Mouse (Mus musculus) heart, adult 2 months (tissue): Measurements from ENCODE around the gene Arid3b. TPM values are rescaled to one million over a fixed set of nuclear protein-coding genes. Genes with fewer than 3 reads are reported as not detected.

ENCODE experiments used
- DNase-seq, 2 experiments: peaks; one replicate each; pipeline ENCODE4 v3.0.0; 2021
- H3K27ac ChIP-seq: fragments of 200-600 bp; 2 replicates; pipeline ENCODE4 v1.8.1; 2022
- H3K27me3 ChIP-seq: fragments of 200-500 bp; 2 replicates; pipeline ENCODE4 v1.6.1; 2012; ENCODE audit warnings: mild to moderate bottlenecking, low read length, inconsistent platforms, mixed read lengths; ENCODE audit not compliant: control insufficient read depth, insufficient read depth
- H3K36me3 ChIP-seq: fragments of 200-500 bp; 2 replicates; pipeline ENCODE4 v1.6.1; 2012; ENCODE audit warnings: low read length, inconsistent platforms; ENCODE audit not compliant: control insufficient read depth, insufficient read depth
- H3K4me1 ChIP-seq: fragments of 200-500 bp; 2 replicates; pipeline ENCODE4 v1.6.1; 2011; ENCODE audit warnings: low read length; ENCODE audit not compliant: control insufficient read depth, insufficient read depth
- H3K4me3 ChIP-seq: fragments of 200-600 bp; 2 replicates; pipeline ENCODE4 v1.8.1; 2022
- H3K79me2 ChIP-seq: fragments of 200-500 bp; replicated peaks from 2 replicates; pipeline ENCODE4 v1.6.1; 2012; ENCODE audit warnings: mild to moderate bottlenecking, inconsistent platforms, low read length, moderate library complexity, mixed read lengths; ENCODE audit not compliant: control insufficient read depth, insufficient read depth
- H3K9ac ChIP-seq: fragments of 200-500 bp; 2 replicates; pipeline ENCODE4 v1.6.1; 2012; ENCODE audit warnings: low read depth, mild to moderate bottlenecking, control low read depth, inconsistent platforms, low read length, mixed read lengths
- CTCF ChIP-seq: fragments of 200-600 bp; IDR thresholded peaks from 2 replicates; pipeline ENCODE4 v1.8.1; 2022; ENCODE audit warnings: antibody characterized with exemption, mild to moderate bottlenecking, moderate library complexity
- EP300 ChIP-seq: fragments of 200-500 bp; IDR thresholded peaks from 2 replicates; pipeline ENCODE4 v1.6.1; 2011; ENCODE audit warnings: low read depth, low read length, control low read depth; ENCODE audit not compliant: insufficient read depth
- POLR2A ChIP-seq: fragments of 200-500 bp; IDR thresholded peaks from 2 replicates; pipeline ENCODE4 v1.6.1; 2011; ENCODE audit warnings: mild to moderate bottlenecking, low read depth, low read length, control low read depth; ENCODE audit not compliant: insufficient read depth
- WGBS: fragments of 180-500 bp; shearing (Covaris S2); methylation state at CpG from one replicate; pipeline ENCODE4 v1.1.7; 2018; 5-methylcytosine and 5-hydroxymethylcytosine counted together
- intact Hi-C: fragments of 180-260 bp; cut with DNase I; formaldehyde crosslinking; loops from one replicate; pipeline ENCODE4 v1.15.1; 2025
- polyA plus RNA-seq: library from polyadenylated mRNA; depleted of rRNA; stranded (reverse); fragments of >200 nt; gene quantifications from 2 replicates; pipeline ENCODE4 v1.2.3, GENCODE M21; 2012
- total RNA-seq, 2 experiments: library from RNA; stranded (reverse); gene quantifications; 2 replicates each; pipeline ENCODE4 v1.2.3; 2021

The Arid3b gene
- total and polyA plus RNA-seq, 3 experiments = 3.6 to 4.6 (median 4.0) TPM

GRCm38 (mm10) chr9:57822812-57823211, 13.8 kb downstream of the Arid3b start:
- no peak for DNase-seq
- no peaks in the 10 kb centered on the region for H3K27me3 ChIP-seq
- intact Hi-C loops = no loop called here
- TF ChIP-seq EP300 = no peak
- no peak for TF ChIP-seq POLR2A
- TF ChIP-seq CTCF = no peak
- no peak overlapping the region for H3K9ac ChIP-seq
- H3K36me3 ChIP-seq = peaks cover 3% of the 10 kb centered on the region; the same call in 1 of the 2 replicates
- WGBS = 81% methylated on average over 13 of the region's 13 CpGs
- H3K27ac ChIP-seq = no peak overlapping the region
- peaks cover 1% of the 10 kb centered on the region; the same call in 1 of the 2 replicates for H3K4me1 ChIP-seq
- no peaks in the 10 kb centered on the region for H3K79me2 ChIP-seq
- H3K4me3 ChIP-seq = no peak overlapping the region

- H3K27ac ChIP-seq = no peak overlapping the region
These were observed 16.2 kb downstream of the Arid3b start for GRCm38 (mm10) chr9:57820186-57821080.

GRCm38 (mm10) chr9:57817220-57817667, 19.3 kb downstream of the Arid3b start:
- DNase-seq = peak; percentile 31 to 64
- H3K9ac ChIP-seq = no peak overlapping the region; the same call in 1 of the 2 replicates
- 9% methylated on average over 6 of the region's 6 CpGs for WGBS

More at GRCm38 (mm10) chr9:57820186-57821080, 16.2 kb downstream of the Arid3b start:
- DNase-seq = no peak
- H3K27me3 ChIP-seq = no peaks in the 10 kb centered on the region
- intact Hi-C loops = no loop called here
- no peak overlapping the region for H3K9ac ChIP-seq
- no peaks in the 10 kb centered on the region for H3K79me2 ChIP-seq
- peaks cover 4% of the 10 kb centered on the region; the same call in 1 of the 2 replicates for H3K36me3 ChIP-seq
- H3K4me1 ChIP-seq = peaks cover 7% of the 10 kb centered on the region
- WGBS = 61% methylated on average over 16 of the region's 16 CpGs
- H3K4me3 ChIP-seq = no peak overlapping the region
- TF ChIP-seq CTCF = no peak
- no peak for TF ChIP-seq POLR2A

GRCm38 (mm10) chr9:57814866-57815265, 21.7 kb downstream of the Arid3b start:
- H3K27ac ChIP-seq = no peak overlapping the region
- intact Hi-C loops = no loop called here

More at GRCm38 (mm10) chr9:57817220-57817667, 19.3 kb downstream of the Arid3b start:
- Histone ChIP-seq H3K79me2 (no peaks in the 10 kb centered on the region), H3K27ac (peak overlapping the region; percentile 10; the same call in 1 of the 2 replicates), H3K36me3 (peaks cover 4% of the 10 kb centered on the region; the same call in 1 of the 2 replicates), H3K4me3 (no peak overlapping the region), H3K4me1 (peaks cover 7% of the 10 kb centered on the region), H3K27me3 (no peaks in the 10 kb centered on the region)
- TF ChIP-seq CTCF = no peak
- intact Hi-C loops = no loop called here

GRCm38 (mm10) chr9:57814014-57814413, 22.6 kb downstream of the Arid3b start:
- WGBS = 73% methylated on average over 1 of the region's 1 CpGs
- DNase-seq = no peak
- H3K4me1 ChIP-seq = peaks cover 7% of the 10 kb centered on the region

More at GRCm38 (mm10) chr9:57814866-57815265, 21.7 kb downstream of the Arid3b start:
- H3K27me3 ChIP-seq = no peaks in the 10 kb centered on the region
- WGBS = 48% methylated on average over 3 of the region's 3 CpGs
- H3K4me1 ChIP-seq = peaks cover 7% of the 10 kb centered on the region
- H3K36me3 ChIP-seq = peaks cover 4% of the 10 kb centered on the region; the same call in 1 of the 2 replicates
- H3K79me2 ChIP-seq = no peaks in the 10 kb centered on the region
- no peak overlapping the region for H3K9ac ChIP-seq
- DNase-seq = no peak
- no peak overlapping the region for H3K4me3 ChIP-seq
- TF ChIP-seq POLR2A (no peak), EP300 (no peak), CTCF (no peak)

More at GRCm38 (mm10) chr9:57814014-57814413, 22.6 kb downstream of the Arid3b start:
- intact Hi-C loops = no loop called here
- TF ChIP-seq CTCF = no peak
- no peak for TF ChIP-seq EP300
- no peak for TF ChIP-seq POLR2A
- peaks cover 4% of the 10 kb centered on the region; the same call in 1 of the 2 replicates for H3K36me3 ChIP-seq
- no peak overlapping the region for H3K27ac ChIP-seq
- H3K79me2 ChIP-seq = no peaks in the 10 kb centered on the region
- H3K4me3 ChIP-seq = no peak overlapping the region
- no peaks in the 10 kb centered on the region for H3K27me3 ChIP-seq
- no peak overlapping the region for H3K9ac ChIP-seq
